Mouse (Mus musculus): ENCODE measurements around the gene Ppp1r2. TPM values are rescaled to one million over a fixed set of nuclear protein-coding genes. Genes with fewer than 3 reads are reported as not detected.

The Ppp1r2 gene
- polyA plus RNA-seq, 1 experiment from 2014 or later: 88.9 TPM

Small RNA genes within 50 kb of the gene (microRNA-seq; reads per million reads assigned to microRNA genes)
- gene Gm27415: not detected

Other genes with a start within 250 kb of the Ppp1r2 start
- 12.1 and 17.3 TPM in 2 replicates for gene Xxylt1, start 193.8 kb downstream of the Ppp1r2 start, polyA plus RNA-seq (2015; fragmentation: Nextera tagmentation; extraction: Ambion mirVana)
- 24.8 and 26.5 TPM in 2 replicates for gene Acap2, start 74.0 kb downstream of the Ppp1r2 start, polyA plus RNA-seq (2015; fragmentation: Nextera tagmentation; extraction: Ambion mirVana)
- gene Apod, start 39.5 kb upstream of the Ppp1r2 start, polyA plus RNA-seq (2015; fragmentation: Nextera tagmentation; extraction: Ambion mirVana): 91.2 and 97.6 TPM in 2 replicates
- 33.6 and 43.4 TPM in 2 replicates for gene Bdh1, start 147.0 kb upstream of the Ppp1r2 start, polyA plus RNA-seq (2015; fragmentation: Nextera tagmentation; extraction: Ambion mirVana)